Mouse (Mus musculus) heart, postnatal 0 days (tissue): ENCODE measurements at regions not wholly inside any gene's neighbourhood (a gene's known extent, or its start where the extent isn't known, plus 50 kb on each side); places are given as distances from the start of the nearest gene placed in this dataset.

Experiments used
- CTCF ChIP-seq: IDR thresholded peaks from 2 replicates; pipeline ENCODE4 v1.5.1; 2016; ENCODE audit warnings: antibody characterized with exemption, control low read depth, low read depth
- EP300 ChIP-seq: IDR thresholded peaks from 2 replicates; pipeline ENCODE4 v1.6.1; 2016; ENCODE audit warnings: antibody characterized with exemption, low read depth

GRCm38 (mm10) chr16:89675009-89675785 is 104.2 kb upstream of the Krtap11-1 start:
- TF ChIP-seq CTCF (no peak), EP300 (no peak)
